Mouse (Mus musculus) heart, adult 8-10 months (tissue): ENCODE results near the gene Csad. TPM values are rescaled to one million over a fixed set of nuclear protein-coding genes. Genes with fewer than 3 reads are reported as not detected.

ENCODE experiments used
- DNase-seq: peaks from one replicate; pipeline ENCODE4 v3.0.0; 2022; ENCODE audit warnings: low spot score
- total RNA-seq, 4 experiments: library from RNA; stranded (reverse); gene quantifications; 2 replicates each; pipeline ENCODE4 v1.2.4; 2022

The Csad gene
- total RNA-seq, 4 experiments from 2014 or later: 14.2 to 18.9 (median 16.2) TPM

GRCm38 (mm10) chr15:102202971-102203834, 1.3 kb downstream of the Csad start, which contains the start of gene Zfp740:
TSS of gene Zfp740 (plus strand) at chr15:102203249.
- DNase-seq: peak; percentile 91

DNA sequence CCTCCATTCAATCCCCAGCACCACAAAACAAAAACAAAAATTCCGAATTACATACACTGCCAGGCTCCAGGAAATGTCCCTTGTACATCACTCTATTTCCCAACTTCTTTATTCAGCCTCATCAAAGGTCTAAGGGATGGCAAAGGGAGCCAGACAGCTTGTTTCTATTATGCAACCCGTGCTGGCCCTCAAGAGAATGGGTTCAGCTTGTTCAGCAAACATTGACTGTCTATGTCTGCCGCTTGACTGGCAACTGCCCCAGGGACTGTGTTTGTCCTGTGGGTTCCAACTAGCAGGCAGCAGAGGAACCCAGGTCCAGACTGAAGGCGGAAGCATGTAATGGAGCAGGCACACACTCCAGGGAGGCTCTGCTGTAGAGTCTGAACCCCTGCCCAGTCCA, 5.7 kb downstream of the Csad start:
- DNase-seq: no peak

- DNase-seq: no peak
Measured at GRCm38 (mm10) chr15:102195373-102195772, 9.2 kb downstream of the Csad start.

- no peak for DNase-seq
Measured at GRCm38 (mm10) chr15:102194439-102194838, 10.1 kb downstream of the Csad start.

GRCm38 (mm10) chr15:102193652-102194051, 10.9 kb downstream of the Csad start:
- no peak for DNase-seq

DNA sequence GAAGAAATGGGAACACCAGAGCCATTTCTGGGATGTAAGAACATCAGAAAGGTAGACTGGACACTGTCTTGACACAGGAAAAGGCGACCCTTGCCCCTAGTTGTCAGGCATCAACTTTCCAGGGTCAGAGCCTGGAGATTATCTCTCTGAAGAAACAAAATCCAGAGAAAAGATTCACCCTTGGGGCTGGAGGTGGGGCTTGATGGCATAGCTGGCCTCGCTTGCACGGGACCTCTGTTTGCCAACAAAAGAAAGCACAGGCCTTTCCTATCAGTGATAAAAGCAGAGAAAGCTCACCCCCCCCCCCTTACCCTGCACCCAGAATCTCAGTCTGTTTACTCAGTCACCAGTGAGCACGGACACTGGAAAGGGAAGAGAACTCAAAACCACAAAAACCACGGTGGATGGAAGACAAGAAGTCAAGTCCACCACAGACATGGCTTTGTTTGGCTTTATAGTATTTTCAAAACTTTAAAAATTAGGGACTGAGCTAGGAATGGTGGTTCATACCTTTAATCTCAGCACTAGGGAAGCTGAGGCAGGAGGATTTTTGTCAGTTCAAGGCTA, 11.6 kb downstream of the Csad start:
- no peak for DNase-seq

DNA sequence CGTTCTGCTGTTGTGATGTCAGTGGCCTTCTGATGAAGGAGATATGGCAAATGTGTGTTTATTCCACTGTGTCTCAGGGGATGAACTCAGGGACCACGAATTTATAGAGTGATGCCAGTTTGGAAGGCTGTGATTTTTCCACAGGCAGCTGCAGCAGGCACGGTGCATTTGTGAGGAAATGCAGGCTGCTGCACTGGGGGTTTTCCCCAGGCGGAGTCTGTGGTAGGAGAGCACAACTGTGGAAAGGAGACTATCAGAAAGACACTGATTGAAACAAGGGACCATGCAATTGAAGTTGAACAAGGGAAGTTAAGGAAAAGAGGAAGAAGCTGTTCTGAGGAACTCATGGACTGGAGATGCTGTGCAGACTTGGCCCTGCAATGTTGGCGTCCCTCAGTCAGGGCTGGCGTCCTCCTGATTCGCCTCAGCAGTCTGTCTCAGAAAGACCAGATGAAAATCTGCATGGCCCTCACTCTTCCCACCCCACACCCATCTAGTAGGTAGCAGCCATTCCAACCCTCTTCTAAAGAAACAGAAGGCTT, 12.2 kb downstream of the Csad start:
- no peak for DNase-seq

DNA sequence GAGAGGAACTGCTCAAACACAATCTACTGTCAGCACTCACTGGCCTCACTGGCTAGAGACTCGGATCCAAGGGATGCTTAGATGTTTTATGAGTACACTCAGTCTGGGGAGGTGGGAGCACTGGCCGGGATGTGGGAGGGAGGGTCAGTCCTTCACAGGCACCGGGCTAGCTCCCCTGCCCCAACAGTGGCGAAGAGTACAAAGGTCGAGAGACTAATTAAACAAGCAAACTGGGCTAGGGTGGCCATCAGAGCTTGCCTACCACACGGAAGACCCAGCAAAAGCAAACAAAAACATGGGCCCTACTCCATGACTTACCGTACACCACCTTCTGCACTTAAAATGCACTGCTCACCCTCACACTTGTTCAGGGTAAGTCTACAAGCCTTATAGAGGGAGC, 12.8 kb downstream of the Csad start:
- DNase-seq: no peak

DNA sequence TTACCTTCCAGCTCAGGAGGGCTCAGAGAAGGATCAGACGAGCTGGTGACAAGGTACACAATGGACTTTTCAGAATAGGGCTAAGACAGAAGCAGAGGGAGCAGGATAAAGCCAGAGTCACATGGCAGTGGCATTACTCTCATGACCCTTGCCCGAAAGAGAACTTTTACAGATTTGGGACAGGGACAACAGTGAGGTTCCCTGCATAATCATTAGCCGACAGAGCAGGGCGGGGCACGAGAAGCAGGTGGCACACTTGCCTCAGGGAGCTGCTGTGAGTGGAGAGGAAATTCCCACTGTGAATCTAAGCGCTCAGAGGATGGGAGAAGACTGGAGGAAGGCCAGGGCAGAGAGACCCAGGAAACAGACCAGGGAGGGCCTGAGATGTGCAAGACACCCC, 15.6 kb downstream of the Csad start:
- no peak for DNase-seq

- DNase-seq: peak; percentile 25
Measured at GRCm38 (mm10) chr15:102188096-102188495, 16.4 kb downstream of the Csad start.

GRCm38 (mm10) chr15:102186239-102186638, 18.3 kb downstream of the Csad start:
- DNase-seq: no peak

GRCm38 (mm10) chr15:102183076-102183475, 21.4 kb downstream of the Csad start:
- no peak for DNase-seq

- no peak for DNase-seq
Measured at GRCm38 (mm10) chr15:102179924-102180323, 24.6 kb downstream of the Csad start.

DNA sequence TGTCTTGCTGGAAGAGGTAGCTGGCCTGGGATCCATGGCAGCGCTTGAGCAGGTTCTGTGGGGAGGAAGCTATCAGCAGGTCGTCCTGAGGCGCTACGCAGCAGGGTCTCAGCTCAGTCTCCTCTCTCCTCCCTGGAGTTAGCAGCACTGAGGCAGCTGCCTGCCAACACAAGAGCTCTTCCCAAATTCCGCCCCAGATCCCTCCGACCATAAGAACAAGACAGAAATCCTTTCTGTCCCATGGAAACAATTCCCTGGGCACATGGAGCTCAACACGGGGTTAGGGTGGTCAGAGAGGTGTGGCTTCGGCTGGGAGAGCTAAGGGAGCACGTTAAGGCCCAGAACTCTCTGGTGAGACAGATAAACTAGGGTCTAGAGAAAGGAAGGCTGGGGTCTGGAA, 25.4 kb downstream of the Csad start:
- DNase-seq: no peak

GRCm38 (mm10) chr15:102178279-102178678, 26.2 kb downstream of the Csad start:
- DNase-seq: peak; percentile 86

DNA sequence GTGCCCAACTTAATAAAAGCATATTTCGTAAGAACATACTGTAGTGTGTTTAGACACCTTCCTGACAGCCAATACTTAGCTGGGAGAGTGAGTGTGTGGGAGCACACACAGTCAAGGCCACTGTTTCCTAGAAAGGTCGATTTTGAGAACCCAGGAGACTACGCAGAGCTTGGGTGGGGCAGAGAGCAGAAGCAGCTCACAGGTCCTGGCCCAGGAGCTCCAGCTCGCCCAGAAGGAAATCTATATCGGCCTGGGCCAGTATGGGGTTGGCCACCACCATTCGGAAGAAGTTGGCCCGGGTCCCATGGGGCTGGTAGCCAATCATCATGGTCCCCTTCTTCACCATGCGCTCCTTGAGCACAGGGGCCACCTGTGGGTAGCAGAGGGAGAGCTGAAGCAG, 27.1 kb downstream of the Csad start:
- DNase-seq: no peak

DNA sequence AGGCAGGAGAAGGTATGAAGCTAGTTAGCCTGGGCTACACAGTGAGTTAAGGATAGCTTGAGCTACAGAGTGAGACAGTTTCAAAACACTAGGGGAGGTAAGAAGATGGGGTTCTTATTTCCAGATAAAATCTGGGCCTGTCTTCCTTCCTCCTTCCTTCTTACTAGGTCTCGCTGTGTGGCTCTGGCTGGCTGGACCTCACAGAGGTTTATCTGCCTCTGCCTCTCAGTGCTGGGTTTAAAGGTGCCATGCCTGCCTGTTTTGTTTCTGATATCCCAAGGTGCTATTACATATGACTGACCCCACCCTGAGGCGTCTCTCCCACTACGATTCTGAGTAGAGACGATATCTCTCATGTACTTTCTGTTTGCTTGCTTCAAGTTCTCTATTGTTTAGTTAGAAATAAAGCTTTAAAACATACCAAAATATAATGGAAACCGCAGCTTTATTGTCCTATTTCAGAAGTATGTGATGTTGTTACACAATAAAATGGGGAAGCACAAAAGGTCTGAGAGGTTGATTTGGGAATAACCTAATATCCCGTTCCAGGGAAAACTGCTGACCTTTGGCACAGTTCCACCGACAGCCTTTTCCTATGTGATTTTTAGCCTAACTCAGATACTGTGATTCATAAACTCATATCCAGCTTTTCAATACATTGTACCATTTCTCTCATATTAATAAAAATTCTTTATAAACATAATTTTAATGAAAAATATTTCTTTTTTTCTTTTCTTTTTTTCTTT, 27.8 kb downstream of the Csad start:
- no peak for DNase-seq

GRCm38 (mm10) chr15:102175736-102176319, 28.7 kb downstream of the Csad start:
- no peak for DNase-seq

DNA sequence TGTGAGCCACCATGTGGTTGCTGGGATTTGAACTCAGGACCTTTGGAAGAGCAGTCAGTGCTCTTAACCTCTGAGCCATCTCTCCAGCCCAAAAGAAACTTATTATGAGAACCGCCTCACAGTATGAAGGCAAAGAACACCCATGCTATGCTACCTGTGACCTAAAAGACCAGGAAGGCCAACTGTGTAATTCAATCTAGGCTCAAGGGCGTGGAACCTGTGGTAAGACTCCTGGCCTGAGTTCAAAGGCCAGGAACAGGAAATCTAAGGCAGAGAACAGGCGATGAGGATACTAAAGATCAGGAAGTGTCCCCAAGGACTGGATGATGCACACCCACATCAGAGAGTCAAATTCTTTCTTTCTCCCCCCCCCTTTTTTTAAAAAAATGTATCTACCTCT, 30.9 kb downstream of the Csad start:
- no peak for DNase-seq

- DNase-seq: no peak
Measured at GRCm38 (mm10) chr15:102169064-102169463, 35.5 kb downstream of the Csad start.

- DNase-seq: peak; percentile 25
Measured at GRCm38 (mm10) chr15:102167620-102168021, 36.9 kb downstream of the Csad start.
